Mouse (Mus musculus) testis, postnatal 14 days (tissue): ENCODE measurements around the gene Arntl.
A peak's percentile ranks its signal among the peaks of the same experiment; 100 is the strongest.
"Not testable (repeated sequence)": the region's sequence is repeated elsewhere in the genome, so short reads cannot be mapped to it uniquely, and the experiment has no call there.

Source experiments
- DNase-seq: peaks from one replicate; pipeline ENCODE4 v3.0.0; 2021; ENCODE audit warnings: low spot score

Gene Arntl

DNA sequence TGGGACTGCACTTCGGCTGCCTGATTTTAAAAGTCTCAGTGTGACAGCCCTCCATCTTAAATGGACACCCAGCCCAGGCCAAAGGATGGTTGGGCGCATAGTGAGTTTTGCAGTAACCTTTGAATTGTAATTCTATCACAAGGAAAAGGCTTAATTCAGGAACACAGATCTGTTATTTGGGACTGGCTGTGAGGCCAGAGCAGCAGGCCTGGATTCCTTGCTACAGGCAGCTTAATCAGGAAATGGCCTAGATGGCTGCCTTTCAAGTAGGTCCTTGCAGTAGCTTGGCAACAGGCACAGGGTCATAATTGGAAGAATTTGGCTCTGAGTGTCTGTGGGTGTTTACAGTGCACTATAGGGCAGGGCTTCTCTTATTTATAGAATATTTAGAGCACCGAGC, 43.7 kb downstream of the Arntl start:
- no peak for DNase-seq

DNA sequence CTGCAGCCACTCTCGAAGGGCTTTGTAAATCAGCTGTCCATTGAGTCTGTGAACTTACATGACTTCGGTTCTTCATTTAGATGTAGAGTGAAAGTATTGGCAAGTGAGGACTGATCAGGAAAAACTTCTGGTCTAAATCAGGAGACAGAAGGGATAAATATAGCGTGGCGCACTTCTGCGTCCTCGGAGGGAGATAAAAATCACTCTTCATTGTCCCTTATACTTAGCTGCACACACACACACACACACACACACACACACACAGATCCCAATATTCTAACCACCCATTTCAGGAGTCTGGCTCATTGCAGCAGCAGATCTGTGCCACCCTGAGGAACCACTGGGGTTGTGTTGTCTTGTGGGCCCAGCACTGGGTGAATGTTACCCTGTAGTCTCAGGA, 44.3 kb downstream of the Arntl start:
- DNase-seq: no peak

DNA sequence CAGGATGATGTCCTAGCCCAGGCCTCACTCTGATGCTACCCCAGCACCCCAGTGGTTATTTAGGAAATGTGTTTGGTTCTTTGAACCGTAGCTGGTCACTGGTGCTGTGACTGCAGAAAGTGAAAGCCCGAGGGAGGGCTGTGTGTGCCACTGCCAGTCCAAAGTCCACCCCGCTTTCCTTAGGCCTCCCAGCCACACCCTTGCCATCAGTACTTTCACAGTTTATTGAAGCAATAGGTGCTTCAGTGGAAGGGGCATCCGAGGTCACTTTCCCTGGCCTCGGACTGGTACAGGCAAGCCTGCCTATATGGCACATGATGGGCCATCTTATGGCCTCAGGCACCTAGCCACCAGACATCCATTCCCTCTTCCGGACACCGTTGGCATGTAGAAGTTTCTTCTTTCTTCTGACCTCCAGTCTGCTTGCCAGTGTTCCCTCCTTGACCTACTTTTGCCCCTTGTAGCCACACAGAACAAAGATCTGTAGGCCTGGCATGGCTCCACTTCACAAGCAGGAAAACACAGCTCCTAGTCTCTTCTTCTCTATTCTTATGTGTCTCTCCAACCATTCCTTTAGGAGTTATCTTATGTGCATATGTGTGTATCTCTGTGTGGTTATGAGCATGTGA, 46.6 kb downstream of the Arntl start:
- no peak for DNase-seq

DNA sequence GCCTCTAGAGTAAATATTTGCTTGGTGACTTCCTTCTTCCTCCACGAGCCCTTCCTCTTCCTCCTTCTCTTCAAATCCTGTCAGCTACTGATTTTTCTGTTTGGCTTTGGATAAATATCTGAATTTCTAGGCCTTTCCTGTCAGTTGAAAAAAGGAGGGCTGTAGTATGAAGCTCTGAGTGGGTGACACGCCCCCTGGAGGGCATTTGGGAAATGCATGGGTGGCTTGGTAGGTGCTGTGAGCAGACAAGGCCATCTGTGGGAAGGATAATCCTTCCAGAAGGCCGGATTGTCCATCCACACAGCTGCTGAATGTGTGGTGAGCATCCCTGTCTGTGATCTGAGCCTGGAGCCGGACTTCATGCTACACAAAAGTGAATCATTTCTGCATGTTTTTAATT, 48.8 kb downstream of the Arntl start:
- DNase-seq: no peak

GRCm38 (mm10) chr7:113258430-113258829, 51.2 kb downstream of the Arntl start:
- DNase-seq: no peak

GRCm38 (mm10) chr7:113260321-113261167, 53.3 kb downstream of the Arntl start:
- peak; percentile 21 for DNase-seq

GRCm38 (mm10) chr7:113261690-113262089, 54.4 kb downstream of the Arntl start:
- no peak for DNase-seq

DNA sequence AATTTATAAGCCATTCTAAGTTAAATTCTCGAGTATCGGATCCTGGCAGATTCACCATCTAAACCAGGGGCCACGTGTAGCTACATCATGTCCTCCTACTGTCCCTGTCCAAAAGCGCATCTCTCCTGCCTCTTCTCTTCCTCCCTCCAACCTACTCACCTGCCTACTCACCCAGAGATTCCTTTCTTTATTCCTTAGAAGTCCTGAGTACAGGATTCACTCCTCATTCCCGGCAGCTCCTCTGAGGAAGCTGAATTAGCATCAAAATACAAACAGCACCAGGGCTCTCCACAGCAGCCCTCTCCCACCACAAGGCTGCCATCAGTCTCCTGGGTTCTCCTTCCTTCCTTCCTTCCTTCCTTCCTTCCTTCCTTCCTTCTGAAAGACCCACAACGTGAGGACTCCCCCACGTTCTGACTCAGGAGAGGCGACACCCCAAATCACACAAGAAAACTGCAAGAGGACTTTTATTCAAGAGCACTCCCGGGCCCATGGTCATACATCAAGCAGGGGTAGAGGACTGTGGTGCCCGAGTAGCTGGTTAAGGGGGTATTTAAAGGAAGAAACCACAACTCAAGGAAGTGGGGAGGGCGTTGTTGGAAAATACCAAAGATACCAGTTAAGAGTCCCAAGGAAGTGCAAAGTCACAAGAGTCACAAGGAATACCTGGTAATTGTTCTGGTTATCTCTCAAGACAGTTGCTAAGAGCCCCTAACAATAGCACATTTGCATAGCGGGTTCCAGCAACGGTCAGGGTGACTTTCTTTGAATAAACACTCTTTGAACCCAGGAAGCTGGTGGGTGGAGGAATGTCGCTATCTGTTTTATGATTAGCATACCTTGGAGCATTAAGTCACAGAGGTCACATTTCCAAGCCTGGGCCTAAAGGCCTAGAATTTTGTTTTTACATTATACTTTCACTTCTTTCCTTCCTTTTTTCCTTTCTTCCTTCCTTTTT, 55.5 kb downstream of the Arntl start:
- DNase-seq: not testable (repeated sequence)

DNA sequence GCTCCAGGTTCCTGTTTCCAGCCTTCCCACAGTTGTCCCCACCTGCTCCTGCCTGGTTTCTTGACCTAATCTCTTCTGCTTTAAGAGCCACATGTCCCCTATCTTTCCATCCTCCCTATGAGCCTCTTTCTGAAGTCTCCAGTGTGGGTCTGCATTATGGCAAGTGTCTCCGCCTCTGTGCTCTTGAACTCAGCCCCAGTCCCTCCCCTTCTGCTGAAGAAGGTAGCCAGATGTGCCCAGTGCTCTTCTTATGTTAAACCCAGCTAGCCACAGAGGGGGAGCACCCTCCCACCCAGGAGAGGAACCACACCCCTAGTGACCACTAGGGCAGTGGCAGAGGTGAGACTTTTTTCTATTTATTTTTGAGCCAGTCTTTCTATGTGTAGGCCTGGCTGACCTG, 56.7 kb downstream of the Arntl start:
- no peak for DNase-seq

- DNase-seq: peak; percentile 36
Measured at GRCm38 (mm10) chr7:113268287-113268686, 61.0 kb downstream of the Arntl start.

DNA sequence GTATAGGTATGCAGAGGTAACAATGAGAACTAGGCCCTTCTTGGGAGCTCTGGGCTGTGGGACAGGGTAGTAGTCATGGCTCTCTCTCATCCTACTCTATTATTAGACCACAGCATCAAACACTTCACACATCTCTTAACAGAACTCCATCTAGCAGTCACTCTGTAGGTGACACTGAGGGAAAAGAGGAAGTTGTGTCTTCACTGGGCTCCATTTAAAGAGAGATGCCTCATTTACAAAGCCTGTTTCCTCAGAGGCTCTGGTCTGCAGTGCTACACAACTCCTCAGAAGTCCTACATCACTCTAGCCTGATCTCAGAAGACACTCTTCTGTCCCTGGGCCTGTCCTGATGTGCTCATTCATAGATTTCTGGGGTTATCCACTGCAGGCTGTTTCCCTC, 61.8 kb downstream of the Arntl start:
- DNase-seq: no peak

DNA sequence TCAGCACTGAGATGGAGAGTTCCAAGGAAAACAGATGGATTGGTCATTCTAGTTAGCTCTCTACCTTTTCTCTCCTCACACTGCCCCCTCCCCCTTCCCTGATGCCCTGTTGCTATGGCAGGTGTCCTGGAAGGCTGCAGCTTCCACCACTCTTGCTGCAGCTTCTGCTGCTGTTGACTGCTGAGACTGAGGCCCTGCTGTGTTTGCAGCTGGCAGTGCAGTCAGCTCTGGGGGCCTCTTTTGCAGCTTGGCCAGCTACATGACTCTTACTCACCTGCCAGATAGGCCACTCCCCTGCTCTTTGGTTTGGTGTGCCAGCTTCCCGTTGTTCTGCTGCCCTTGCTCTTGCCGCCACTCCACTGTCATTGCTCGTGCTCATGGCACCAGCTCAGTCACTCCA, 62.7 kb downstream of the Arntl start:
- DNase-seq: no peak

- no peak for DNase-seq
Measured at GRCm38 (mm10) chr7:113270551-113270950, 63.3 kb downstream of the Arntl start.

DNA sequence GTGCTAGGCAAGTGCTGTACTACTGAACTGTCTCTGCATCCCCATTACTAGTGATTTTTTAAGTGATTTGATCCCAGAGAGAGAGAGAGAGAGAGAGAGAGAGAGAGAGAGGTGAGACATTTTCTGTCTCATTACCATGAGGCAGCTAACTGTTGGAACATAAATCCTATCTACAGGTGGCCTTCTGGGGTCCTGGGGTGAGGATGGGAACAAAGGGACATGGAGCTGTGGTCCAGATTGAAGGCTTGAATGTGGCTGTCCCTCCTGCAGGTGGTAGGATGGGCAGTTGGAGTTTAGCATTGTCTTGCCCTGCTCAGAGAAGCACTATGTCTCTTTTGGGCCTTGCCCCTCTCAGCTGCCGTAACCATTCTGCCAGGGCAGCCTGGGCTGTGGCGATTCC, 63.7 kb downstream of the Arntl start:
- DNase-seq: no peak

DNA sequence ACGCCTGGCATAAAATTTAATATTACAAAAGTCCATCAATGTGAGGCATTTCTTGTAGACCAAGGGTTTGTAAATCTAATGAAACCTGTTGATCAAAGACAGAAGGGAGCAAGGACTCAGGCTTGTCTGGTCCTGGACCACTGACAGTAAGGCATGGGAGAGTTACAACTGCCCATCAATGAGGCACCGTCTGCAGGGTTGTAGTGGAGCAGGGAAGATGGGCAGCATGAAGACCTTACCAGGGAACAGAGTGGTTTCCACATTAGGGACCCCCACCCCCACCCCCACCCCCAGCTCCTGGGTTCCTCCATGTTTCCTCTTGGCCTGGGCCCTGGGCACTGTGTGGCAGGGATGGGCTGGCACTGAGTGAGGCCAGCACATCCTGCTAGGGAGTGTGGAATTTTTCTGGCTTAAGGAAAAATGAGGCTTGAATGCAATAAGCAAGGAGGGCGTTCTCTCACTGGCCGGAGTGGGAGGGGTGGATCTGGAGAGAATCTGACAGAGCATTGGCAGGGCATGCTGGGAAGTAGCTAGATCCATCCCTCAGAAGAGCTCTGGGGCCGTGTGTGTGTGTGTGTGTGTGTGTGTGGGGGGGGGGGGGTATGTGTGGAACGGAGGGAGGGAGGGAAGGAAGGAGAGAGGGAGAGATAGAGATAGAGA, 65.2 kb downstream of the Arntl start:
- DNase-seq: no peak

- no peak for DNase-seq
Measured at GRCm38 (mm10) chr7:113277245-113277644, 70.0 kb downstream of the Arntl start.

GRCm38 (mm10) chr7:113278493-113278892, 71.2 kb downstream of the Arntl start:
- no peak for DNase-seq

DNA sequence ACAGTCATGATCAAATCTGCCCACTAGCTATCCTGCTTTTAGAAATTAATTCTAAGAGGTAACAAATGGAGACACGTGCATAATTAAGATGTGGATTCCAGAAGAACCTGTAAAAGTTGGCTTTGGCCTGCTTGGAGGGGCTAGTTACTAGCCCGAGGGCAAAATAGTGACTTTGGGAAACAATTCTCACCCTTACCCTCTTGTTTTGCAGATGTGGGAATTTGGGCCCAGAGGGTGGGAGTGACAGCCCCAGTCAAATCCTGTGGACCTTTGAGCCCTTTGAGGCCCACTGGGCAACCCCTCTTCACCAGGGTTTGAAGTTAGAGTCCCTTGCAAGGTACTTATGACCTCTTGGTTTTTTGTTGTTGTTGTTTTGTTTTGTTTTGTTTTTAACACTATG, 72.0 kb downstream of the Arntl start:
- no peak for DNase-seq

DNA sequence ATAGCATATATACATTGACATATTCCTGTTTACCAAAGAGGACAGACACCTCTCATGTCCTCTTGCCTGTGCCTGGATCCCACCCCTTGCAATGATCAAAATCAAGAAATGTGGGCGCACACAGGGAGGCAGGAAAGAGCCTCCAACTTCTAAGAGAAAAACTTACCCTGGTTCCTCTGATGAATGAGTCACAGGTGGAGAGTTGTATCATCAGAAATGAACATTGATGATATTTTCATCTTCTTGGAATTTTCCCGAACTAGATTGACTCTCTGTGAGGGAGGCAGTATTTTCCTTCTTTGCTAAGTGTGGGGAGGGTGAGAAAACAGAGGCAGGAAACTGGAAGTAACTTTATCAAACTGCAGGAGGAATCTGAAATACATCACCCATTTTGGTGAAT, 78.1 kb downstream of the Arntl start:
- no peak for DNase-seq

DNA sequence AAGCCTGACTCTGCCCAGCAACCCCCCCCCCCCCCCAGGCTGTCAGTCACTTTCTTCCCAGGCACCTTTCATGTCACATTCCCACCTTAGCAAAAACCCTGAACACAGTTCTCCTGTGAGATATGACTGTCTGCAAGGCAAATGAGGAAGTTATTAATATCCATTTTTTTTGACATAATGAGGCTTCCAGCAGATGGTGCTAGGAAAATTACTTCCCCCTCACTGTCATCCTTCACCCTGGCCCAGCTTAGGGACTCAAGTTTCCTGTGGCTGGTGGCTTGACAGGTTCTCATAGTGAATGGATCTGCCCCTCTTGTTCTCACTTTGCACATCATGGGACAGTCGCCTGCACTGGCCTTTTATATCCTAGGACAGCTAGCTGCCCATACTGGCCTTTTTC, 81.9 kb downstream of the Arntl start:
- DNase-seq: no peak

- no peak for DNase-seq
Measured at GRCm38 (mm10) chr7:113291741-113292140, 84.5 kb downstream of the Arntl start.

DNA sequence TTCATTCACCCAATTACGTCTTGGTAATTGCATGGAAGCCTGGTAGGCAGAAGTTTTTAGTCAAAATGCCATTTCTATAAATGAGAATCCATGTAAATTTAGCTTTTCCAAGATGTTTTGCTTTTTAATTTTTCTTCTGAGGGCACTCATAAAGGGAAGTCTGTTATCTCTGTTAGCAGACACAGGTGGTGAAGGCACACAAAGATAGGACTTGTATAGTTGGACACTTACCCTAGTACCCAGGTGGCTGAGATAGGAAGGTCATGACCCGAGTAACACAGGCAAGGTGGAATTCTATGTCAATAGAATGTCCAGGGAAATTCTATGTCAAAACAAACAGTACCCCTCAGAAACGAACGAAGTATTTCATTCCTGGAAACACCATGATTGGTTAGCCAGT, 84.9 kb downstream of the Arntl start:
- DNase-seq: no peak
